ENCODE assay signal across 1 mouse cellular context in genomic region chr15:21544786-21545185, GRCm38 (mm10).
TF ChIP-seq lines count a peak whose summit lies in the region.

No protein-coding gene starts in this region.

TF ChIP-seq in CH12.LX, 34 proteins besides CTCF, POLR2A, EP300 and RAD21 (continued from another document):
- TF ChIP-seq JUND (conservative IDR thresholded peaks at IDR 0.05; ENCODE audit: low read depth, low read length) (peak; percentile 83), MXI1 (IDR thresholded peaks at IDR 0.05; ENCODE audit: low read depth, low read length) (no peak)
